18 mouse cellular contexts compared by ENCODE assay signal in the genomic region with DNA sequence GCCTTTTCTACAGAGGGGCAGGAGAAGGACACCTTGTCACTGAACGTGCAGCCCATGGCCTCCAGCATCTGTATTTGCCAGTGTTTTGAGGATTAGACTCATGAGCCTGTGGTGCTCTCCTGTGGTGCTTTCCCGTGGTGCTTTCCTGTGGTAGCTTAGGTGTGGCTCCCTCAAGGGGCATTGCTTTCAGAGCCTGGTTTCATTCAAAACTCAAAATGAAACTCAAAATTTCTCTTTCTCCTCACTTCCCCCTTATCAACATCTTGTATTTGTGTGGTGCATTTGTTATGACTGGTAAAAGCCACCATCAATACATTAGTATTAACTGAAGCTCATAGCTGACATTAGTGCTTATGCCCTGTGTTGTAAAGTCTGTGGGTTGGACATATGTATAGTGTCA.
DNase-seq lines count a peak whose midpoint lies in the region; ATAC-seq and TF ChIP-seq lines count a peak whose summit lies in the region.
"Had no signal": no experiment of that assay in that cellular context is flagged by ENCODE, and none has a peak within 500 bp of the region (broad histone marks: within the 10 kb centered on the region; RNA-seq: fewer than 3 reads in every experiment).

No protein-coding gene starts in this region.

- TF ChIP-seq CTCF in CH12.LX (conservative IDR thresholded peaks at IDR 0.05 in 1 of 2, IDR thresholded peaks at IDR 0.05 in 1 of 2; ENCODE audit: low read depth in 2 of 2, low read length in 2 of 2) = peak in 1 of 2 experiments; percentile 19; a peak in 2 of 4 replicates
- no peak for TF ChIP-seq CTCF in cerebellum, adult 2 months (IDR thresholded peaks at IDR 0.05; ENCODE audit: borderline replicate concordance, insufficient read depth, low read depth, low read length)

- H3K9ac ChIP-seq in heart, embryonic 13.5 days = no peak overlapping the region
- no peak overlapping the region for H3K9ac ChIP-seq in heart, embryonic 11.5 days (ENCODE audit: low read depth, low read length)
- no peak overlapping the region for H3K9ac ChIP-seq in CH12.LX (ENCODE audit: insufficient read depth, low read depth)
- no peak overlapping the region for H3K9ac ChIP-seq in midbrain, embryonic 16.5 days (ENCODE audit: low read depth, low read length)
- H3K9ac ChIP-seq: forebrain, embryonic 13.5 days; heart, embryonic 12.5 days; hindbrain, embryonic 12.5 days; hindbrain, embryonic 15.5 days; intestine, embryonic 15.5 days had no signal

- 54% methylated on average over 2 of the region's 2 CpGs for WGBS in heart, embryonic 13.5 days
- 56% methylated on average over 2 of the region's 2 CpGs for WGBS in heart, embryonic 11.5 days (ENCODE audit: insufficient replicate concordance)
- WGBS in cerebellum, adult 2 months = 80% methylated on average over 2 of the region's 2 CpGs
- 66% methylated on average over 2 of the region's 2 CpGs for WGBS in midbrain, embryonic 16.5 days

- H3K36me3 ChIP-seq in heart, embryonic 13.5 days = no peaks in the 10 kb centered on the region
- no peaks in the 10 kb centered on the region for H3K36me3 ChIP-seq in heart, embryonic 11.5 days (ENCODE audit: control insufficient read depth, insufficient read depth, low read length)
- H3K36me3 ChIP-seq in CH12.LX (replicated peaks in 1 of 2; ENCODE audit: control insufficient read depth in 1 of 2, insufficient read depth in 1 of 2, low read length in 1 of 2) = no peaks in the 10 kb centered on the region
- H3K36me3 ChIP-seq in midbrain, embryonic 16.5 days (ENCODE audit: control insufficient read depth, insufficient read depth, low read length) = no peaks in the 10 kb centered on the region
- H3K36me3 ChIP-seq: forebrain, embryonic 10.5 days; G1E; heart, embryonic 12.5 days; hindbrain, embryonic 12.5 days; hindbrain, embryonic 15.5 days; intestine, embryonic 15.5 days had no signal

- 0 out of 2 replicates have a peak, but pooled peaks have one; percentile 19 for TF ChIP-seq EP300 in CH12.LX (IDR thresholded peaks at IDR 0.05; ENCODE audit: low read length)

- H3K4me1 ChIP-seq in heart, embryonic 13.5 days = peaks cover 93% of the 10 kb centered on the region
- peaks cover 64% of the 10 kb centered on the region for H3K4me1 ChIP-seq in heart, embryonic 11.5 days (ENCODE audit: control insufficient read depth, insufficient read depth, low read length)
- H3K4me1 ChIP-seq in CH12.LX (ENCODE audit: control insufficient read depth in 1 of 2, insufficient read depth in 2 of 2) = peaks cover 0 to 19% of the 10 kb centered on the region in 2 experiments; a peak in 2 of 4 replicates
- H3K4me1 ChIP-seq in cerebellum, adult 2 months (ENCODE audit: control insufficient read depth, insufficient read depth, low read length) = peaks cover 19% of the 10 kb centered on the region
- peaks cover 4% of the 10 kb centered on the region for H3K4me1 ChIP-seq in midbrain, embryonic 16.5 days (ENCODE audit: control insufficient read depth, insufficient read depth, low read length)
- H3K4me1 ChIP-seq: forebrain, embryonic 13.5 days had no signal

- H3K27ac ChIP-seq in heart, embryonic 13.5 days (replicated peaks) = peak overlapping the region; percentile 26; the same call in 1 of the 2 replicates
- no peak overlapping the region for H3K27ac ChIP-seq in heart, embryonic 11.5 days (ENCODE audit: low read depth, low read length)
- H3K27ac ChIP-seq in CH12.LX (ENCODE audit: insufficient read depth, low read depth) = no peak overlapping the region
- H3K27ac ChIP-seq in cerebellum, adult 2 months (ENCODE audit: insufficient read depth, low read length) = no peak overlapping the region
- no peak overlapping the region for H3K27ac ChIP-seq in midbrain, embryonic 16.5 days (ENCODE audit: low read length)
- H3K27ac ChIP-seq: forebrain, embryonic 10.5 days; forebrain, embryonic 13.5 days; hindbrain, embryonic 12.5 days; hindbrain, embryonic 15.5 days; intestine, embryonic 15.5 days had no signal

- DNase-seq in 3T3-L1 (ENCODE audit: low read depth, low spot score) (peak; percentile 2), CH12.LX (ENCODE audit: extremely low read depth) (peak; percentile 57)
- DNase-seq in induced T-regulatory cell, adult 2 months (ENCODE audit: low read depth) = peak; percentile 14
- no peak for DNase-seq in cerebellum, adult 2 months
- DNase-seq: gastrocnemius, postnatal 10 days; gastrocnemius, postnatal 36 days had no signal

- no peak for TF ChIP-seq POLR2A in CH12.LX (IDR thresholded peaks at IDR 0.05; ENCODE audit: low read depth, low read length)
- no peak for TF ChIP-seq POLR2A in cerebellum, adult 2 months (IDR thresholded peaks at IDR 0.05; ENCODE audit: borderline replicate concordance, insufficient read depth, low read length)

- no peak overlapping the region for H3K4me3 ChIP-seq in heart, embryonic 13.5 days
- H3K4me3 ChIP-seq in heart, embryonic 11.5 days (ENCODE audit: low read depth, low read length) = no peak overlapping the region
- no peak overlapping the region for H3K4me3 ChIP-seq in CH12.LX (replicated peaks in 1 of 3; ENCODE audit: low read depth in 2 of 3, low read length in 2 of 3, poor library complexity in 1 of 3)
- H3K4me3 ChIP-seq in cerebellum, adult 2 months (replicated peaks; ENCODE audit: insufficient read depth, low read depth, low read length) = no peak overlapping the region
- no peak overlapping the region for H3K4me3 ChIP-seq in midbrain, embryonic 16.5 days (ENCODE audit: low read depth, low read length)
- H3K4me3 ChIP-seq: forebrain, embryonic 10.5 days; forebrain, embryonic 13.5 days; heart, embryonic 12.5 days; hindbrain, embryonic 12.5 days; hindbrain, embryonic 15.5 days; intestine, embryonic 15.5 days had no signal

- H3K4me2 ChIP-seq in heart, embryonic 13.5 days = no peak overlapping the region
- no peak overlapping the region for H3K4me2 ChIP-seq in heart, embryonic 11.5 days
- H3K4me2 ChIP-seq in CH12.LX (ENCODE audit: insufficient read depth, low read depth, poor library complexity, severe bottlenecking) = no peak overlapping the region
- no peak overlapping the region for H3K4me2 ChIP-seq in midbrain, embryonic 16.5 days (ENCODE audit: low read length)
- H3K4me2 ChIP-seq: forebrain, embryonic 13.5 days; heart, embryonic 12.5 days; hindbrain, embryonic 12.5 days; hindbrain, embryonic 15.5 days; intestine, embryonic 15.5 days had no signal

- no peaks in the 10 kb centered on the region for H3K27me3 ChIP-seq in heart, embryonic 13.5 days (replicated peaks)
- no peaks in the 10 kb centered on the region for H3K27me3 ChIP-seq in heart, embryonic 11.5 days (ENCODE audit: control insufficient read depth, insufficient read depth, low read length)
- H3K27me3 ChIP-seq in CH12.LX (replicated peaks) = no peaks in the 10 kb centered on the region
- no peaks in the 10 kb centered on the region for H3K27me3 ChIP-seq in cerebellum, adult 2 months (ENCODE audit: control insufficient read depth, insufficient read depth, low read length)
- H3K27me3 ChIP-seq in midbrain, embryonic 16.5 days (ENCODE audit: control insufficient read depth, insufficient read depth, low read depth, low read length) = no peaks in the 10 kb centered on the region
- H3K27me3 ChIP-seq: forebrain, embryonic 13.5 days; heart, embryonic 12.5 days; hindbrain, embryonic 12.5 days; hindbrain, embryonic 15.5 days; intestine, embryonic 15.5 days; Patski had no signal

- dilution Hi-C loops in CH12.LX (cut with MboI; ENCODE audit: extremely low pct_ligation_motif_present, extremely low pct_unique_long_range_greater_than_20kb, low sequenced_read_pairs) = no loop called here

- peak; percentile 24 for TF ChIP-seq RAD21 in CH12.LX (IDR thresholded peaks at IDR 0.05; ENCODE audit: low read depth, low read length)

- no peaks in the 10 kb centered on the region for H3K9me3 ChIP-seq in heart, embryonic 13.5 days
- no peaks in the 10 kb centered on the region for H3K9me3 ChIP-seq in heart, embryonic 11.5 days (replicated peaks; ENCODE audit: control insufficient read depth, low read length)
- H3K9me3 ChIP-seq in CH12.LX (replicated peaks; ENCODE audit: low read length) = no peaks in the 10 kb centered on the region
- H3K9me3 ChIP-seq in midbrain, embryonic 16.5 days (replicated peaks; ENCODE audit: control insufficient read depth, low read length, poor library complexity, severe bottlenecking) = no peaks in the 10 kb centered on the region
- H3K9me3 ChIP-seq: forebrain, embryonic 10.5 days; forebrain, embryonic 13.5 days; G1E; heart, embryonic 12.5 days; hindbrain, embryonic 12.5 days; hindbrain, embryonic 15.5 days; intestine, embryonic 15.5 days had no signal

- no peaks in the 10 kb centered on the region for H3K79me2 ChIP-seq in CH12.LX (replicated peaks; ENCODE audit: control insufficient read depth, extremely low read depth, insufficient read depth, poor library complexity, severe bottlenecking)

- ATAC-seq in heart, embryonic 13.5 days (ENCODE audit: extremely low read depth, insufficient number of reproducible peaks, low FRiP score, low TSS enrichment) = no peak
- no peak for ATAC-seq in heart, embryonic 11.5 days (replicated peaks; ENCODE audit: insufficient number of reproducible peaks, low FRiP score, low TSS enrichment)
- ATAC-seq in midbrain, embryonic 16.5 days = no peak
- ATAC-seq: forebrain, embryonic 13.5 days; forebrain, embryonic 16.5 days; intestine, embryonic 15.5 days; Patski had no signal

- in situ Hi-C loops in CH12.LX (cut with MboI; ENCODE audit: low pct_ligation_motif_present, low pct_unique_long_range_greater_than_20kb, low sequenced_read_pairs) = no loop called here

TF ChIP-seq in CH12.LX, 34 proteins besides CTCF, POLR2A, EP300 and RAD21:
- no peak for TF ChIP-seq MEF2A (IDR thresholded peaks at IDR 0.05; ENCODE audit: borderline replicate concordance, low read depth, low read length)
- TF ChIP-seq IRF4 (IDR thresholded peaks at IDR 0.05; ENCODE audit: low read depth, low read length) = peak; percentile 55; the same call in 1 of the 2 replicates

Comparison
In these comparisons a context has a peak if more than half of its experiments do, and no peak if none do; other contexts are left out.
1. DNase-seq: peak in 3T3-L1 (single experiment), CH12.LX (single experiment) and induced T-regulatory cell, adult 2 months (single experiment); none in cerebellum, adult 2 months (0 of 2).